Mouse (Mus musculus) small intestine, adult 2 months (tissue): ENCODE results near the gene Efcab3. TPM values are rescaled to one million over a fixed set of nuclear protein-coding genes. Genes with fewer than 3 reads are reported as not detected.

ENCODE experiments used
- H3K27ac ChIP-seq: fragments of 200-500 bp; 2 replicates; pipeline ENCODE4 v1.5.1; 2012; ENCODE audit warnings: low read depth, low read length, control low read depth, inconsistent platforms; ENCODE audit not compliant: insufficient read depth
- H3K27me3 ChIP-seq: fragments of 200-500 bp; 2 replicates; pipeline ENCODE4 v1.6.1; 2012; ENCODE audit warnings: mild to moderate bottlenecking, moderate library complexity, low read length, inconsistent platforms; ENCODE audit not compliant: control insufficient read depth, insufficient read depth
- H3K36me3 ChIP-seq: fragments of 200-500 bp; 2 replicates; pipeline ENCODE4 v1.6.1; 2012; ENCODE audit warnings: mild to moderate bottlenecking, low read length, control low read depth, inconsistent platforms; ENCODE audit not compliant: control insufficient read depth, insufficient read depth
- H3K4me1 ChIP-seq: fragments of 200-500 bp; 2 replicates; pipeline ENCODE4 v1.6.1; 2012; ENCODE audit warnings: low read length, inconsistent platforms, mixed read lengths; ENCODE audit not compliant: control insufficient read depth, insufficient read depth, insufficient read length
- H3K4me3 ChIP-seq: fragments of 200-500 bp; 2 replicates; pipeline ENCODE4 v1.5.1; 2012; ENCODE audit warnings: low read depth, mild to moderate bottlenecking, control low read depth, inconsistent platforms, low read length, moderate library complexity
- CTCF ChIP-seq: fragments of 200-500 bp; IDR thresholded peaks from 2 replicates; pipeline ENCODE4 v1.5.1; 2012; ENCODE audit warnings: low read depth, mild to moderate bottlenecking, control low read depth, inconsistent platforms, low read length, moderate library complexity, mixed read lengths; ENCODE audit not compliant: insufficient replicate concordance, insufficient read length; ENCODE audit errors: extremely low read depth
- POLR2A ChIP-seq: fragments of 200-500 bp; IDR thresholded peaks from 2 replicates; pipeline ENCODE4 v1.6.1; 2012; ENCODE audit warnings: low read depth, mild to moderate bottlenecking, control low read depth, inconsistent platforms, low read length, moderate library complexity
- WGBS: fragments of 180-500 bp; shearing (Covaris S2); methylation state at CpG from one replicate; pipeline ENCODE4 v1.1.7; 2018; 5-methylcytosine and 5-hydroxymethylcytosine counted together
- polyA plus RNA-seq: library from polyadenylated mRNA; depleted of rRNA; stranded (reverse); fragments of >200 nt; gene quantifications from 2 replicates; pipeline ENCODE4 v1.2.3, GENCODE M21; 2012; rRNA removed

Gene Efcab3
- polyA plus RNA-seq, 1 experiment, result not detected

DNA sequence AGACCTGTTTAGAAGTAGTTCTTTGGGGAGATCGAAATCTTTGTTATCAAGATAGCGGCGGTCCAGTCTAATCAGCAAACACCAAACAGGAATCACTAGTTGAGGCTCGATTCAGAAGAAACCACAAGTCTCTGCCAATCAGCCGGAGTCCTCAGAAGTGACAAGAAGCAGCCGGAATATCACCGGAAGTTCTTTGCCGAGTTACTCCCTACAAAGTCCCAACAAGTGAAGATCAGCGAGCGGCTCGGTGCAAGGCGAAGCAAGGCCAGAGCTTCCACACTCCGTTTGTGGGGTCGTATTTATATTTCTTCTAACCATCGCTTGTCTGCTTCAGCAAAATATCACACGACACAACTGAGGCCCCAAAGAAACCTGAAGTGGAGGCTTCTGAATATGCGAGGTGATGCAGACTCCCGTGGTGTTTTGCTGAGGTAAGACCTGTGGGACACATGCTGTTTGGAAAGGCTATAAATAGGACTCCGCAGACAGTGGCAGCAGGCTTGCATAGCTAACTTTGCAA is 93.4 kb downstream of the Efcab3 start:
- Histone ChIP-seq H3K27me3 (no peaks in the 10 kb centered on the region), H3K4me1 (no peaks in the 10 kb centered on the region), H3K4me3 (no peak overlapping the region), H3K27ac (no peak overlapping the region), H3K36me3 (no peaks in the 10 kb centered on the region)
- no peak for TF ChIP-seq CTCF
- TF ChIP-seq POLR2A, result no peak
- 86% methylated on average over 19 of the region's 19 CpGs for WGBS

DNA sequence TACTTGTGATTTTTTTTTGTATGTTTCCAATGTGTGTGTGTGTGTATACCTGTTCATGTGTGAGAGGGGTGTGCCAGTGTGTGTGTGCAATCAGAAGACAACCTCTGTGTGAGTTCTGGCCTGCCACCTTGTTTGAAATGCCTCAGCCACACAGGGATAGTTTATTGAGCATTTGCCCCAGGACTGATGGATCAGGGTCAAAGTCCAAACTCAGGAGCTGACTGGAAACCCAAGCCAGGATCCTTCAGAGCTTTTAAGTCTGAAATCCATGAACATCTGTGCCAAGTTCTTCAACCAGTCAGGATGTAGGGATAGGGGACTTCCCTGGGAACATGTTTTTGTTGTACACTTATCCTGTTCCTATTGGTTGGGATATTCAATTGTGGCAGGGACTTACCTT is 94.7 kb downstream of the Efcab3 start:
- H3K4me3 ChIP-seq, result no peak overlapping the region
- H3K36me3 ChIP-seq, result no peaks in the 10 kb centered on the region
- no peaks in the 10 kb centered on the region for H3K4me1 ChIP-seq
- no peak overlapping the region for H3K27ac ChIP-seq
- no peaks in the 10 kb centered on the region for H3K27me3 ChIP-seq
- TF ChIP-seq POLR2A, result no peak
- no peak for TF ChIP-seq CTCF

DNA sequence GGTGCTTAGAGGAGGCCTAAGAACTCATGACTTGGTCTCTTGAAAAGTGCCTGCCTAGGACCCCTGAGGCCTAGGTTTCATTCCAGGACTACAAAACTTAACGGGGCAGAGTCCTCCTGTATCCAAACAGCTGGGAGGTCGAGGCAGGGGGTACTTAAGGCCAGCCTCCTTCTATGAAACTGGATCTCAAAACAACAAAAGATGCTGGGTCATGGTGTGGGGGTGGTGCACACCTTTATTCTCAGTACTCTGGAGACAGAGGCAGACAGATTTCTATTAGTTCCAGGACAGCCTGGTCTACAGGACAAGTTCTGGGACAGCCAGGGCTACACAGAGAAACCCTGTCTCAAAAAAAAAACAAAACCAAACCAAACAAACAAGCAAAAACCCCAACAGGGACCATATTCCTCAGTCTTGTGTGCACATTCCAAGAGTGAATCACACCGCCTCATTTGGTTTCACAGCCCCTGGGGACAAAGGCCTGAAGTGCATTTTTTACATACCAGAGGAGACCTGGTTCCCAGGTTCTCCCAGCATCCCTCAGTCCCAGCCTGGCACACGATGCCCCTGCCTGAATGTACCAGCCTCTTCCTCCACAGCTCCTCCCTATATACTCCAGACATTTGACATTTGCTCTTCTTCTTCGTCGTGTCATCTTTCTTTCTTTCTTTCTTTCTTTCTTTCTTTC is 96.4 kb downstream of the Efcab3 start:
- TF ChIP-seq CTCF (no peak), POLR2A (no peak)
- 62% methylated on average over 6 of the region's 6 CpGs for WGBS
- Histone ChIP-seq H3K36me3 (no peaks in the 10 kb centered on the region), H3K27ac (no peak overlapping the region), H3K27me3 (no peaks in the 10 kb centered on the region), H3K4me3 (no peak overlapping the region), H3K4me1 (no peaks in the 10 kb centered on the region)

DNA sequence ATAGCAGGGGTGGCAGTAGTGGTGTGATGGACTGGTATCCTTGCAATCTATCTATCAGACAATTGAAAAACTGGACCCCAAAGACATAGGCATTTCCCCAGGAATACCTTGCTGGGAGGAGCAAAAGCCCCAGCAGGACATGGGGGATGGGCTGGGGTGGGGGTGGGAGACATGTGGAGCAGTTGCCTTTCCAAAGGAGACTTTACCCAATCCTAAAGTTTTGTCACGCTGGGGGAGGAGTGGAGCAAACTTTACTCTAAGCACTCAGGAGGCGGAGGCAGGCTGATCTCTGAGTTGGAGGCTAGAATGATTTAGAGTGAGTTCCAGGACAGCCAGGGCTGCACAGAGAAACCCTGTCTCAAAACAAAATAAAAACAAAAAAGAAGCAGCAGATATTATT is 98.0 kb downstream of the Efcab3 start:
- WGBS, result 84% methylated on average over 2 of the region's 2 CpGs
- TF ChIP-seq CTCF, result no peak
- no peak for TF ChIP-seq POLR2A

DNA sequence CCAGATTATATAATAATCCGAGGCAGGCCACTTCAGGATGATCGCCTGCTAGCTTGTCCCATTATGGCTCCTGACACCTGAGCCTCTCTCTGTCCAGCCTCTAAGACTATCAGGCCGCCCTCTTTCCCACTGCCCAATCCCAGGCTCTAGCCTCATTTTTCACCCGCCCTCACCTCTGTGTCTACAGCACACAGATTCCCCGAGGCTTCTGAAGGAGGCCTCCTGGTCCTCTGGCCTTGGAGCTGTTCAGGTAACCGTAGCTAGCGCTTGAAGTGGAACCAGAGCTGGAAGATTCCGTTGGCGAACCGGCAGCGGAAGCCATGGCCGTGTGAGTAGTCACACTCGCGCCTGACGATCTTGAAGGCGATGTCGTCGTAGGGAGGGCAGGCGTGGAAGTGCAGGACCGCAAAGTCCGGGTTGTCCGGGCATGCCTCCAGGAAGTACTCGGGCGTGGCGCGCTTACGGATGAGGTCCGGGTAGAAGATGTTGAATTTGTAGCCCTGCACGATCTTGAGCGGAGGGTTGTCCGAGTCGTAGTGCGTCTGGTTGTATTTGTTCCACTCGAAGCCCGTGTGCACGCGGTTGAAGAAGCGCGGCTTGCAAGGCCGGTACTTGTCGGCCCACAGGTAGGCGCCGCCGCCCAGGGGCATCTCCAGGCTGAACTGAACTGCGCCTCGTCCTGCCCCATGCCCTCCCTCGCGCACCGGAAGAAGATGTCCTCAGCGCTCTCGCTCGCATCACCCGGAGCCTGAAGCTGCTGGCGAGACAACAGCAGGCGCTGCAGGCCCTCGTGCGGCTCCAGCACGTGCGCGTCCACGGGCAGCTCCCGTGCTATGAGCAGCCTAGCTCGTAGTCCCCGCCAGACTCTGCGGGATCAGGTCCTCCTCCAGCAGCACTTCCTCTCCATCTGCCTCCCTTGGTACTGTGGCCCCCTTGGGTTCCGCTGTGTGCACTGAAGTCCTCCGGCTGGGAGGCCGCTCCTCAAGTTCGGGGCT is 101.4 kb downstream of the Efcab3 start:
- TF ChIP-seq POLR2A (no peak), CTCF (no peak)
- 84% methylated on average over 69 of the region's 69 CpGs for WGBS
- H3K27me3 ChIP-seq, result no peaks in the 10 kb centered on the region
- no peak overlapping the region for H3K27ac ChIP-seq
- no peak overlapping the region for H3K4me3 ChIP-seq
- no peaks in the 10 kb centered on the region for H3K4me1 ChIP-seq
- H3K36me3 ChIP-seq, result no peaks in the 10 kb centered on the region

More for the DNA sequence above, 98.0 kb downstream of the Efcab3 start:
- H3K27me3 ChIP-seq, result no peaks in the 10 kb centered on the region
- no peak overlapping the region for H3K4me3 ChIP-seq
- no peak overlapping the region for H3K27ac ChIP-seq
- no peaks in the 10 kb centered on the region for H3K36me3 ChIP-seq
- H3K4me1 ChIP-seq, result no peaks in the 10 kb centered on the region

DNA sequence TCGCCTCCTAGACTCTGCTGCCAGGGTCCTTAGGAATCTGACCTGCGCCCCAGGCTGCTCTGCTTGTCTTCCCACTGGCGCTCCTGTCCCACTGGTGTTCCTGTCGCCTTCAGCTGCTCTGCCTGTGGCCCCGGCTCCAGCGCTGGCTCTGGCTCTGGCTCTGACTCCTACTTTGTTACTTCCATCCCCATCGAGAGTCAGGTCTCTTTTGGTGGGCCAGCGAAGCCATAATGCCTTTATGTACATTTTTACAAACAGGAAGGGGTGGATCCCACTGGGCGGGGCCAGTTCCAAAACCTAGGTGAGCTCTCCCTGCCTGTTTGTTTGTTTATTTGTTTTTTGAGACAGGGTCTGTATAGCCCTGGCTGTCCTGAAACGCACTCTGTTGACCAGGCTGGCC is 103.4 kb downstream of the Efcab3 start:
- Histone ChIP-seq H3K36me3 (no peaks in the 10 kb centered on the region), H3K27me3 (no peaks in the 10 kb centered on the region), H3K4me1 (no peaks in the 10 kb centered on the region), H3K27ac (no peak overlapping the region), H3K4me3 (no peak overlapping the region)
- WGBS, result 90% methylated on average over 10 of the region's 10 CpGs
- TF ChIP-seq POLR2A (no peak), CTCF (no peak)

Other genes starting within 250 kb of the Efcab3 start
- gene Mettl2, start 62.8 kb downstream of the Efcab3 start, polyA plus RNA-seq, result 3.6 and 4.6 TPM in 2 replicates
- not detected in 2 replicates for gene Gm10842, start 83.3 kb downstream of the Efcab3 start, polyA plus RNA-seq
- gene Tlk2, start 115.2 kb downstream of the Efcab3 start, polyA plus RNA-seq, result 1.9 and 5.3 TPM in 2 replicates
- gene Mrc2, start 229.1 kb downstream of the Efcab3 start, polyA plus RNA-seq, result 3.9 and 6.3 TPM in 2 replicates